Mouse (Mus musculus): ENCODE measurements around the gene Vstm5.
"Not testable (repeated sequence)": the region's sequence is repeated elsewhere in the genome, so short reads cannot be mapped to it uniquely, and the experiment has no call there.

Vstm5 gene

DNA sequence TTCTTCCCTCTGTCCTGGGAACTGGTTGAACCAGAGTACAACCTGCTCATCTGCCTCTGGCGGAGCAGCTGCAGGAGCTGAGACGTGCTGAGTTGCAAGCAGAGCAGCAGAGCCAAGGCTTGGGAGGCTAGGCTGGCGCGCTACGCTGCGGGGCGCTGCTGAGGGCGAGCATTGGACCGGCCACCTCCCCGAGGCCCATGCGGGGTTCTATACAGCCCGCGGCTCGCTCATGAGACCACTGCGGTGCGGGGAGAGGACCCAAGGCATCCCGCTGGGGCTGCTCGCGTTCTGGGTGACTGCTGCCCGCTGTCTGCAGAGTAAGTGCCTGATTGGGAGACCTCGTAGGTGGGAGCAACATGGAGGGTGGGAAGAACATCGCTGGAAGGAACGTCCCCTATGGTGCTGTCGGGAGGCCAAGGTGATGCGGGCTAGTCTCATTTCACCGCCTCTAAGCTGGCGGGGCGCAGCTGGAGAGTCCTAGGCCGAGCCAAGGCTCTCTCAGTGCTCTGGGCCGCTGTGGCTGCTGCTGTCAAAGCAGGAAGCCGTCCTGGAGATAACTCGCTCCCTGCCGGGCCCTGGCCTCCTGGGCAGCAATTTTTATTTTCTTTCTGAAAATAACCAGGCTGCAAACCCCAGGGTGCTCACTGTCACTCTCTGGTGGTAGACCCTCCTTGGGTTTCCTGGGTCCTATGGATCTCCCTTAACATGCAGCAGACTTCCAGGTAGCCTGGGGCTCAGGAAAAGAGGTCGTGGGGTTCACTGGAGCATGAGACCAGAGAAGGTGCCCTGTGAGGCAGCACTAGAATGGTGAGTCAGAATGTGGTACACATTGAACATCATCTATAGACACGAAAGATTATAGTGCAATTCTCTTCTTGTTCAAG, at the start of gene Vstm5:
Vstm5 (plus strand) TSS at position 4 of the 884 bp plus-strand sequence.
- DNase-seq (ENCODE audit: low read depth) = no peak

DNA sequence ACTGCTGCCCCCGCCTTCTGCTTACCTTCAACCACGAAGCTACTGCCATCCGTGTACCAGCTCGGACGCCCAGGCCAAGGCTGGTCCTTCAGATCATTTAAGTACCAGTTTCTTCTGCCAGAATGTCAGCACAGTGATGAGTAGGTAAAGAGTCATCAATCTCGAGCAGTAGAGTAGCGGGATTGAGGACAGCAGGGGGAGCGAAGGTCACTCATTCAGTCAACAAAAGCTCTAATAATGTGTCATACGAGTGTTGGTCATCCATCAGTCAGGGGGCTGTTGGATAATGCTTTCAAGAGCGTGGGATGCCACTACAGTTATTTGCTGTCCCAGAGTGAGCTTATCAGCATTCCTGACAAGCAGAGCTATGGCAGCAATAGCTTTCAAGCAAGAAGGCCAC, 44.0 kb upstream of the Vstm5 start:
- not testable (repeated sequence) for DNase-seq (ENCODE audit: low read depth)

GRCm38 (mm10) chr9:15206631-15207030, 32.2 kb upstream of the Vstm5 start:
- no peak for DNase-seq (ENCODE audit: low read depth)

DNA sequence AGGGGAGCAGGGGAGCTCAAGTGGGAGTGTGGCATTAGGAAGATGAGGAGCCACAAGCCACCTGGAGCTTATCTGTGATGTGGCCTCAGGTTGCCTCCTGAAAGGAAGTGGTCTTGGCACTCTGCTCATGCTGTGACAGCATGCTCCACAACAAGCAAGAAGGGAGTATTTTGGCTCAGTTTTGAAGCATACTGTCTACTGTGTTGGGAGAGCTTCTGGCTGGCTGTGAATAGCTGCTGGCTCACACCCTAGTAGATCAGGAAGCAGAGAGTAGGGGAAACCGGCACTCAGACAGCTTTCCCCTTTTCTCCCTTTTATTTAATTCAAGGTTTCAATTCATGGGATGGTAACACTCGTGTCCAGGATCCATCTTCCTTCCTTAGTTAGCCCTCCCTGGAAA, 29.5 kb upstream of the Vstm5 start:
- no peak for DNase-seq (ENCODE audit: low read depth)

- DNase-seq (ENCODE audit: low read depth) = no peak
These were observed 27.0 kb upstream of the Vstm5 start for GRCm38 (mm10) chr9:15211876-15212275.

DNA sequence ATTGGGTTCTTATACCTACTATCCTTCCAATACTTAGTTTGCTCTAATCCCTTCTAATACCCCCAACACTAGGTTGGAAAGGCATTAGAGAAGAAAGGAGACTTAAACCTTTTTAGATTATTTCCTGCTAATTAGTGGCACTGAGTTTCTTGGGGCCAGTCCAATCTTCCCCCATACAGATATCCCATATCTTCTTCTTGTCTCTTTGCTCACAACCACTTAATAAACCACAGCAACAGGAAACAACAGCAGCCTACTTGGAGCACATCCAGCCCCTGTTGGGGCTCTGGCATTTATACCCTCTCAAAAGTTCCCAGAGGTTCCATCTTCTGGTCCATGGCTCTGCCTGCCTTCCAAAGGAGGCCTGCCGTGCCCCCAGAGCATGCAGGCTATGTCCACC, 25.1 kb upstream of the Vstm5 start:
- no peak for DNase-seq (ENCODE audit: low read depth)

GRCm38 (mm10) chr9:15224912-15225311, 13.9 kb upstream of the Vstm5 start:
- no peak for DNase-seq (ENCODE audit: low read depth)

- DNase-seq (ENCODE audit: low read depth) = no peak
These were observed 6.4 kb upstream of the Vstm5 start for GRCm38 (mm10) chr9:15232445-15232844.

DNA sequence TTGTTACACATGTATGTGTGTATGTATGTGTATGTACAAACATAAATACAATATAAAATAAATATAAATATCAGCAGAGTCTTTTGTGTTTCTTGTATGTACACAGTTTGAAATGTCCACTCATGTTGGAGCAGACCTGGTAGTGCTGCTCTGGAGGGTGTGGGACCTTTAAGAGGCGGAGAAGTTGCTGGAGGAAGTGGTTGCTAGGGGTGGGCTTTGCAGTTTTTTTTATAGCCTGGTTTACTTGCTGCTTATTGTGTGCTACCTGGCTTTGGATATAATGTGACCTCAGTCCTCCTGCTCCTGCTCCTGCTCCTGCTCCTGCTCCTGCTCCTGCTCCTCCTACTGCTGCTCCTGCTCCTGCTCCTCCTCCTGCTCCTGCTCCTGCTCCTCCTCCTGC, 5.2 kb upstream of the Vstm5 start:
- DNase-seq (ENCODE audit: low read depth) = no peak

DNA sequence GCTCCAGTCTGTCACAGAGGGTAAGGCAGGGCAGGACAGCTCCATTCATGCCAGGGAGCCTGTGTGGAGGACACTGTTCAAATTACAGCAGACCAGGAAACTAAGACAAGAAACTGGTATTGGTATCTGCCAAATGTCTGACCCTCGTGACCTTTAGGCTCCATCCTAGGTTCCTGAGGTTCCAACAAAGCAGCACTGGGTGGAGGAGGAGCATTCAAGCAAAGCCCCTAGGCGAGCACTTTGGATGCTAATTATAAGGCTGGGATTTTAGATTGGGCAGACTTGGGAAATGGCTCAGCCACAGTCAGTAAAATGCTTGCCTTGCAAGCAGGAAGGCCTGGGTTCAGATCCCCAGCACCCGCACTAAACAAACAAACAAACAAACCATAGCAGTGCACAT, 2.9 kb upstream of the Vstm5 start:
- no peak for DNase-seq (ENCODE audit: low read depth)

GRCm38 (mm10) chr9:15237516-15238296, 1.1 kb upstream of the Vstm5 start:
- no peak for DNase-seq (ENCODE audit: low read depth)

DNA sequence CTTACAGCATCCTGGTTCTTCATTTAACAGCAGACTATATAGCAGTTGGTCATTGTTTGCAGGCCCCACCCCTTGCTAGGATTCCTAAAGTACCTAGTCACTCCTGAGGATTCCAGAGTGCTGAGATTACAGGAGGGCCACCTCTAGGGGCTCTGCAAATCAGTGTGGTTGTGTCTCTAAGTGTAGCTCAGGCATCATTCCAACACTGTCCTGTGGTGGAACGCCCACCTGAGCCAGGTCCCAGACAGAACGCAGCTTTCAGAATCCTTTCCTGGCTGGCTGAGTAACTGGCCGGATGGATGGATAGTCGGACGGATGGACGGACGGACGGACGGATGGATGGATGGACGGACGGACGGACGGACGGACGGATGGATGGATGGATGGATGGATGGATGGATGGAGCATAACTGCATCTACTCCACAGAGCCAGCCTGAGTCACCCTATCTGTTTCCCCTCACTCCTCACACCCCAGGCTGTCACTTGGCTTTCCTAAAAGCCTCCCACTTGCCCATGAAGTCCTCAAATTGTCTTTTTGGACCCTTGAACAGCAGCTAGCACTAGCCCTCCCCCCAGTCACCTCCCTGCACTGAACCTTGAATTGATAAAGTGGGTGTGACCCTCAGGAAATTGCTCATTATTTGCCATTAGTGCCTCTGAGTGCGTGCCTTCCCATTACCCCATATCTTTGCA, 401 bp upstream of the Vstm5 start:
- DNase-seq (ENCODE audit: low read depth) = no peak

DNA sequence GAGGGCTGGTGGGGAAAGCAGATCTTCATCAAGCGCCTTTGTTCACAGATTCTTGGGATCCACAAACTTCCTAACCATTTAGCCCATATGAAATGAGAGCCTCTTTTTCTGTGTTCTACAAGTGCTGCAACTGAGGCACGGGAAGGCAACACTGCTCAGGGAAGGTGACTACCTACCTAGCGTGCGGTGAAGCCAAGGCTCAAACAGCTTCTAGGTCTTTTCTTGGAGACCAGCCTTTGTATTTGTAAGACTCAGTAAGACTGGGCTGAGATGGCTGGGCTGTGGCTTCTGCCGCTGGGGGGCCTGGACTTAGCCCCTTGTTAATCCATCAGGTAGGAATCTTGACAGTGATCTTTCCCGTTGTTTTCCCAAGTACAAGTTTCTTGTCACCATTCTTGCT, 1.2 kb downstream of the Vstm5 start:
- DNase-seq (ENCODE audit: low read depth) = no peak

DNA sequence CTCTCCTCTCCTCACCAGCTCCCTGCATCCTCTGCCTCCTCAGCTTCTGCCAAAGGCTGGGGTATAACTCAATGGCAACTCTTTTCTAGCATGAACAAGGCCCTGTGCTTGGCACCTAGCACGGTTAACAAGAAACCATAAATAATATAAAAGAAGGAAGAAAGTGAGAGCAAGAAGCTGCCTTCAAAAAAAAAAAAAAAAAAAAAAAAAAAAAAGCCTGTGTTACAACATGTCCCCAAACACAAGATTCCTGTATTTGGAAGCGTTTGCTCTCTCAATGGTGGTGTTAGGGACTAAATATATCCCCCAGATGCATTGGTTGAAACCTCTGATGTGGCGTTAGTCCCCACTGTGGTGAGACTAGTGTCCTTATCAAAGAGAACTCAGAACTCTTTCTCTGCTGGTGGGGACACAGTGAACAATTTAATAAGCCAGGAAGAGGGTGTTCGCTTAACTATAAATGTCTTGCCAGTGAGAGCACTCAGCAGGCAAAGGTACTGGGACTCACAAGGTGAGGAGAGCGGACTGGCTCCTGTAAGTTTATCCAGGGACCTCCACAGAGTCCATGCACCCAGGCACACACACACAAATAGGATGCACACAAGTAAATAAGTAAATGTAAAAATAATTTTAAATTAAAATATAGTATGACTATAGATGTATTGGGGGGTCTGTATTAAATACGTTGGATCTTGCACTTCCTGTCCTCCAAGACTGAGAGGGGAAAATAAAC, 2.2 kb downstream of the Vstm5 start:
- no peak for DNase-seq (ENCODE audit: low read depth)

DNA sequence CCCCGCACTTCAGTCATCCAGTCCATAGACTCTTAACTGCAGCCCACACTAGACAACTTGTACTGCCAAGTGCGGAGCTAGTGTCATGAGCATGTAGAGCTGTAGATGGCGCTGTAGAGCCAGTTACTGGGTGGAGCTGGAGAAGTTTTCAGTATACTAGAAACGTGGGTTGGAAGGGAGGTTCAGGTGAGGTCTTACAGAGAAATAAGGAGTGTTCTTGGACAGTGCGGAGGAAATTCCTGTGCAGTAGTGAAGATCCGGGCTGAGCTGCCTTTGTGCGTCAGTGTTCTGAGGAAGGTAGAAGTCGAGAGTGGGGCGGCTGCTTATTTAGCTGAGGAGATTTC, 2.7 kb downstream of the Vstm5 start:
- DNase-seq (ENCODE audit: low read depth) = peak; percentile 74

- DNase-seq (ENCODE audit: low read depth) = no peak
These were observed 3.3 kb downstream of the Vstm5 start for GRCm38 (mm10) chr9:15242130-15242529.

DNA sequence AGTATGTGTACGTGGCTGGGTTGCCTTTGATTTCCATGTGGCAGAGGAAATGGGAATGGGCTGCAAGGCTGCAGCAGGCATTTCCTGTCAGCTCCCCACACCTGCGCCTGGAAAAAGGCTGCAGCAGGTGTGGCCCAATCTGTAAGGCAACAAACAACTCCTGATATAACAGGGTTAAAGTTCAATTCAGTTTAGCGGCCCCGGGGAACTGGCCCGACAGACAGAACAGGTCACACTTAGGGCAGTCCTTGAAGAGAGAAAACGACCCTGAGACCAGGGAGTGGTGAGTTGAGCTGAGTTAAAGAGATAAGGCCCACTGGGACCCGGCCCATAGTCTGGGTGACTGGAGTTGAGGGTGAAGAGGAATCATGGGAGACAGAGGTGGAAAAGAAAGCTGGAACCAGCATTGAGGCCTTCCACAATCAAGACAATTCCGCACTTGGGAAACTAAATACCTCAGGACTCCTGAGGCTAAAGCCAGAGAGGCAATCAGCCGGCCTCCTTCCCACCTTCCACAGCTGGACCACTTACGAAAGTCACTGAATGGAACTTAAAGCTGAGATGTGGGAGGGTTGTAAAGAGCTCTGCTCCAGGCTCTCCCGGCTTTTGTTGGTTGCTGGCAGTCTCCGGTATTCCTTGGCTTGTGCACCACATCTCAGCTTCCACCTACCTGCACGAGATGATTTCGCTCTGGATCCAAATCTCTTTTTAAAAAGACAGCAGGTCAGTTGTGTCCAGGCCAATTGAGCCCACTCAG, 6.7 kb downstream of the Vstm5 start:
- DNase-seq (ENCODE audit: low read depth) = no peak

DNA sequence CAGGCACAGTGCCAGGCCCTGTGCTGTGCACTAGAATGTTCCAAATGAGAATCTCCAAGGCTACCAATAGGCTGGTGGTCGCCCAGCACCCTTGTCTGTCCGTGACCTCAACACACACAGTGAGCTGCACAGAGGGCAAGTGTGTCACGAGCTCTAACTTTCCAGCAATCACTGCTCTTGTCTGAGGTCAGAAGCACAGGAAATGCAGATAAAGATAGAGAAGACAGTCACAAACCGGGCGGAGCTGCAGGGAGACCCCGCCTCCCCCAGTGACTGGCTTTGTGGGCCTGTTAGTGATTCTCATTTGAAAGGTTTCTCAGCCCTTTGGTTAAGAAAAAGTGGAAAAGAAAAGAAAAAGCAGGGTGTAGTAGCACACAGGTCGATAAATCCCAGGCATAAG, 11.5 kb downstream of the Vstm5 start:
- DNase-seq (ENCODE audit: low read depth) = no peak

DNA sequence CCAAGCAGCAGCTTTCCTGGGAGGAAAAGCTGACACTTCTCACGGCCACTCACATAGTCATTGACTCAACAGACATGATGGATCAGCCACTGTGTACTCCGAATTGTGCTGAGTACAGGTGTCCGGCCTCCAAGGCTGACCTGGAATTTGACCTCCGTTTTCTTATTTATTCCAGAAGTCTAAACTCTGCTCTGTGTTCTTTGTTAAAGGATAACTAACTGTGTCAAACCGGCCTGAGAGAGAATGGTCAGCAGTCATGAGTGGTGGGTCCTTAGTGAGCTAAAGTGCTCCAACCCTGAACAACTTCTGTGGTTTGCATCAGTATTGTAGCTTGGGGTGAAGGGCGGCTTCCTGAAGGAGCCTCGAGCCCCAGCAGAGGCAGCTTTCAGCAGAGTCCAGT, 13.4 kb downstream of the Vstm5 start:
- no peak for DNase-seq (ENCODE audit: low read depth)

- DNase-seq (ENCODE audit: low read depth) = no peak
These were observed 15.7 kb downstream of the Vstm5 start for GRCm38 (mm10) chr9:15254501-15254900.

- no peak for DNase-seq (ENCODE audit: low read depth)
These were observed 17.4 kb downstream of the Vstm5 start for GRCm38 (mm10) chr9:15256214-15256613.

Measured in c-Kit-positive CD71-negative TER-119-negative erythroid progenitor cells, embryonic 14.5 days (primary cell).